Mouse (Mus musculus) inflammation-experienced regulatory T-cells, adult 6 months (primary cell): Measurements from ENCODE around the gene Erc2. TPM values are rescaled to one million over a fixed set of nuclear protein-coding genes. Genes with fewer than 3 reads are reported as not detected.

Experiments used
- ATAC-seq: one replicate; pipeline ENCODE4 v1.8.0; 2017
- polyA plus RNA-seq, 3 experiments: library from polyadenylated mRNA; unstranded; fragments of 100-300 nt; shearing (Covaris generic); gene quantifications; one replicate each; pipeline ENCODE4 v1.2.1; 2017

Erc2 gene
- polyA plus RNA-seq, 3 experiments from 2014 or later, result 0.27 TPM; not detected in 2

DNA sequence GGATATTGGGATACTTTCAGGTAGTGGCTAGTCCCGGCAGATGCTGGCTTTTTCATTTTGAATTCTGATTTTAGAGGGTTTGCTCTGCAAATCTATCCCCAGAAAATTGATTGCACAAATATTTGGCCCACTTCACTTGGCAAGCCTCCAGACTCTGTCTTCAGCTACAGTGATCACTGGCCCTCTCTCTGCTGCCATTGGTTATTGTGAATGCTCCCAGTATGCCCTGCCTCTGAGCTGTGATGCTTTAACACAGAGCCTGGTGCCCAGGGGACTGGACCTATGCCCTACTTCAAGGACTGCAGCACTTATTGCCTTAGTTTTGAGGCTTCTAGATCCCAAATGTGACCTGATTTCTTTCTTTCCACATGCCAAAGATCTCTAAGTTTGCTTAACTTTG is 686.4 kb downstream of the Erc2 start:
- no peak for ATAC-seq

DNA sequence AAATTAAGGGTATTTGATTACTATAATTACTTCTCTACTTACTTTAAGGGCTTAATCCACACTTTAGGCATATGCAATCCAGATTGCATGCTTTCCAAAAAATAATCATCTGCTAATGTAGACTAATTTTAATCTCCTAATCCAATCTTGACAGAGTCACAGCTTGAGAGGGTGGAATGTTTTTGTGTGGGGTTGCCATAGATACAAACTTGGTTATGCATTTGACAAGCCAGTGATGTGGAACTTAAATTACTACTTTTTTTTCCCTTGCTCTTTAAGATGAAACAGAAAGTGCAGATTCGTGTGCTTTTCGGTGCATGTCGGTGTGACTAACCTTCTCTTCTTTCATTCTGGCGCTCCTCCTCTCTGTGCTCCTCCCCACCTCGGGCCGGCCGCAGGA is 694.6 kb downstream of the Erc2 start:
- ATAC-seq, result no peak

DNA sequence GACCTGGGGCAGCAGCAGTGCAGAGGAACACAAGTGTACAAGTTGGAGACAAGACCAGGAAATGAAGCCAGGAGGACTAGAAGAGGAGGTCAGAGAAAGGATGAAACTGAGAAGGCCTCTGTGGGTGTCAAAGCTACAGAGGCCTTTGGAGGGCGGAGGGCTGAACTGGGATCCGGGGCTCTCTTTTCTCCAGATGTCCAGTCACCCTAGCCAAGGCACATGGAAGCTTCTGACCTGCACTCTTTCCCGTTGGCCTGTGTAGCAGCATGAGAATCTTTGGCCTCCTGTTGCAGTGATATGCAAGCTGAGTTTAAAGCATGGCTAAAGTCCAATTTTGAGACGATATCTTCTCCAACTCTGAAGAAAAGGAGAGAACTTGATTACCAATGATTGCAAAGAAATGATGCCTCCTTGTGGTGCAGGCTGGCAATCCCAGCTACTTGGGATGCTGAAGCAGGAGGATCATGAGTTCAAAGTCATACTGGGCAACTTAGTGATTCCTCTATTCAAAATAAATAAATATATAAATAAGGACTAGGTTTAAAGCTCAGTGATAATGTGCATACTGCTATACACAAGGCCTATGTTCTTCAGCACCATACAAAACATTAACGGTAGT is 699.8 kb downstream of the Erc2 start:
- ATAC-seq, result no peak

DNA sequence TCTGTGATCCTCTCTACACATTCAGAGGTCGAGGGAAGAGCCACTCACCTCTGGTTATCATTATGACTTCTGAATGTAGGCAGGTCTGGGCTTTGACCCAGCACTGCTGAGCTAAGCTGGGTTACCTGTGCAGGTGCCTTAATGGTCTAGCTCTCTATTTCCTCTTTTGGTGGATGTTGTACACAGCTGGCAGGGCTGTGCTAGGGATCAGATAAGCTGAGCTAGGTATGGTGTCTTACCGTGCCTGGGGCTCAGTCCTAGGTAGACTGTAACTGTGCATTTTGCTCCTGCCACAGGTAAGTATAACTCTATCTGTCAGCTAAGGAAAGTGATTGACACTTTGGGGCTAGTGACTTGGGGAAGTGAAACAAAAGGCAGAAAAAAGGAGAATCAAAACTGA is 701.0 kb downstream of the Erc2 start:
- ATAC-seq, result no peak

DNA sequence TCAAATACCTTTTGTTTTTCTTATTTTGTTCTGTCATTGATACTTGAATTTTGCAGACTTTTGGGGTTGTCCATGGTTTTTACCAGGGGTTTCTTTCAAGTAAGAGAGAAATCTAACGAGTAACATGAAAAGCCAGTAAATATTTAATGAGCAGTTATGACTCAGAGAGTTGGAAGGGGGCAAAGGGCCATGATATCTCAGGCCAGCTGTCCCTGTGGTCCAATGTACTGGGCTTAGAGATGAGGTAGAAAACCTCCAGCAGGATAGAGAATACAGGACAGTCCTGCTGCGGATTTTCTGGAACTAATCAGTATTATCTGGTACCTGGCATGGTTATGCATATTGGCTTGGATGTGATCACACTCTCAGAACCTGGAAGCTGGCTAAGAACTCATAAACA is 701.5 kb downstream of the Erc2 start:
- ATAC-seq, result no peak

DNA sequence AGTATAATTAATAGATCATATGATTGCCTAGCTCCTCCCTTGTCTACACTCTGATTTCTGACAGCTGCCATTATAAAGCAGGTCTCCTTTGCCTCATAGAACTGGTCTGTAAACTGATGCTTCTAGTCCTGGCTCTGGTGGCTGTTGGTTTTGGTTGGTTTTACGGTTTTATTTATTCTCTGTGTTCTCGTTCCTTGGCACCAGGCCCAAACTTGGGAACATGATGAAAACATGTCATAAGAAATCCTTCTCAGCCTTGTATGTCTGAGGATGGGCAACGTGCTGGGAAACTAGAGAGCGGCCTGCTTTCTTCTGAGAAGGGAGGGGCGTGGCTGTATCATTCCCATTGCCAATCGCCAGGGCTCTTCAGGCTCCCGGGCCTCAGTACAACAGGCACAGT is 704.2 kb downstream of the Erc2 start:
- ATAC-seq, result no peak

DNA sequence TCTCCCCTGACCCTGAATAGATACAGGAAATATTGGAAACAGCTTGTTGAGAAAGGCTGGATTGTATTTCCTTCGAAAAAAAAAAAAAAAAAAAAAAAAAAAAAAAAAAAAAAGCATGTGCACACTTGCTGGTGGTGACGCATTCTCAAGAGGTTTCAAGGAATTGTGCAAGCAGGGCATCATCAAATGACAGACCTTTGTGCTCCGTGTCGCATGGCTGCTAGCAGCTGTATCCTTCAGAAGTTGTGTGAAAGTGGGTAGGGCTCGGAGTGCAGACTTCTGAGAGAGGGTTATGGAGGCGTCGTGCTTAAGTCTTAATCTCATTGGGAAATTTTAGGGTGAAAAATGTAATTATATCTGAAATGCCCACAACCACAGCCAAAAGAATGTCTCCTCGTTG is 706.3 kb downstream of the Erc2 start:
- no peak for ATAC-seq

DNA sequence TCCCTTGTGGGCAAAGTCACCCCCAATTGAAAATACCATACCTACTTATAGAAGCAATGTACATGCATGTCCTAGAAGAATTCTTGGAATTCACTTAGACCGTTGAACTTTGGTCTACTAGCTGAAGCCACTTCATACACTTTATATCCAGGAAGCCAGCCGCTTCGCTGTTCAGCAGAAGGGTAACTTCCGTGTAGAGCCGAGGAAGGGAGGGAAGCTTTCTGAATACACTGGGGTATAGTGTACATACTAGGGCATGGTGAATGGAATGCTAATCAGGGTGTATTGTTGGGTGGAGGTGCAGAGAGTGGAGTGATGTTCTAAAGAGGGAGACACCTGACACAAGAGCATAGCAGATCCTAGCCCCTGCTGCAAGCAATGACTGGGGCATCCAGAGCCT is 708.9 kb downstream of the Erc2 start:
- no peak for ATAC-seq

DNA sequence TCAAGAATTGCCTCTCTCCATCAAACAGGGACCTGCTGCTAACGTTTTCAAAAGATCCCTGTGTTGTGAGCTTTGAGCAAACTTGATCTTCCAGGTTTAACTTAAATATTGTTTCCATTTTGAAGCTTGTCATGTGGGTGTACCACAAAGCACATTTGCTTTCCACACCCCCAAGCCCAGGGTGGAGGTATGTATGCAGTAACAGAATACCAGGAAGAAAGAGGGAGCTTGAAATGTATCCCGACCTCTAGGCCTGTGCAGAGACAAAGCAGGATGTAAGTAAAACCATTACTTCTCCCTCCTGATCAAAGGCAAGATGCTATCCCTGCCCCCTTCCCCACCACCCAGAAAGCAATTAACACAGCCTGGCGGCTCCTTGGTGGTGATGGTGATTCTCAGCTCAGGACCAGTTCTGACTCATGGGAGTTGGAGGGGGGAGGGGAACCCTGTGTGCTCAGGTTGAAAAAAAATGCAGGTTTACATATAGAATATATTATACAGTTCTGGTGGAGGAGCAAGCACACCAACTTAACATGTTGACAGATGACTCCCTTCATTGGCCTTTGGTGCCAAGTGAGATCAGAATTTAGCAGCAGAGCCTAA is 710.2 kb downstream of the Erc2 start:
- ATAC-seq, result no peak

DNA sequence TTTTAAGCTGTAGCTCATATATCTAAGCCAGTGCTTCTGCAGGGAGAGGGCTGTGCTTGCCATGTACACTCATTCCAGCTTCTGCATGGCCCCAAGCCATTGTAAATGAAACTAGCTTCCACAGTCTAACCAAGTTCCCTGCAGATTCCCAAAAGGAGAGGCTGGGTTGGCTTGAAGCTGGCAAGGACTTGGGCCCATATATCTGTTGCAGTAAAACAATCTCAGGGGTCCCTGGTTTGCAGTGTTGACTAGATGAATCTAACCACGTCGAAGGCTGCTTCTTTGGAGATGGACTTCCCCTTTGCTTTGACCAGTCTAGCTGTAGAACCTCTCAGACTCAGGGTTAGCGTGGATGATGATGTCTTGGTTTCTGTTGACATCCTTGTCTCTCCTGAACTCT is 716.9 kb downstream of the Erc2 start:
- ATAC-seq, result no peak

DNA sequence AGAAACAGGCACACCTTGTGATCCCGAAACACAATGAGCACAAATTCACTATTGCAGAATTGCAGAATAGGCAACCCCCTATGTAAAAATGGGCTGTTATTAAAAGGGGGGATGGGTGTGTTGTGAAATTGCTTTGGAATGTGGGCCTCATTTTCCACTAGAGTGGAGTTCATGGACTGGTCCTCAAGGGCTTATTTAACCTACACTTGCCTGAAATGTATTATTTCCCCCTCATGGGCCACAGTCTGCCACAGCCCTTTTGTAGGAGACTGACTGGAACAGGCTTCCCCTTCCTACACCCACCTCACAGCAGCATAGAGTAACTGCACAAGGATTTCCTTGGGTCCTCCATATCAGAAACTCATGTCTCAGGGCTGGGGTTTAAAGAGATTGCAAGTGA is 726.9 kb downstream of the Erc2 start:
- ATAC-seq, result no peak

DNA sequence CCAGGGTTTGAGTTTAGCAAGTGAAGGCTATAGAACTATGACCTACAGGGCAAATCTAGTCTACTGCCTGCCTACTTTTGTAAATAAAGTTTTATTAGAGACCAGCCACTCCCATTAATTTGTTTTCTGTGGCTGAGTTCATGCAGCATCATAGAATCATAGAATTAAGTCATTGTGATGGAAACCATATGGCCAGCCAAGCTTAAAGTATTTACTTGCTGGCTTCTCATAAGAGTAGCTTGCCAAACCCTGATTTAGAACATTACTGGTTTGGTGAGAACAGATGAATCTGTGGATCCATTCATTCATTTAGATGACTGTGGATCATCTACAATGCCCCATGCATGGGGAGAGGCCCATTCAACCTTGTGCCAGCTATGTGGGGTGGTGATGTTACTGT is 733.8 kb downstream of the Erc2 start:
- no peak for ATAC-seq

DNA sequence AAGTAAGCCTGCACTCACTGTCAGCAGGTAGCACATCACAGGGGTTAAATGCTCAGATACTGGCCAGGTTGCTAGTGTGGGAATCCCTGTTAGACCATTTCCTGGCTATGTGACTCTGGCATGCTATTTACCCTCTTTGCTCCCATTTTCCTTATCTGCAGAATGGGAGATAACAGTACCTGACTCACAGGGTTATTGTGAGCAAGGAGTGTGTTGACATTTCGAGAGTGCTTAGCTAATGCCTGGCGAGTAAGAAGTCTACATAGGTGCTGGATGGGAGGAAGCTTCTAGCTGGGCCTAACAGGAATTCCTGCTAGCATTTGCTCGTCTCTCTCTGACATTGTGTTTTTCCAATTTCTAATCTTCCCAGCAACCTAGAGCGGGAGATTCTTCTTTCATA is 737.3 kb downstream of the Erc2 start:
- no peak for ATAC-seq

DNA sequence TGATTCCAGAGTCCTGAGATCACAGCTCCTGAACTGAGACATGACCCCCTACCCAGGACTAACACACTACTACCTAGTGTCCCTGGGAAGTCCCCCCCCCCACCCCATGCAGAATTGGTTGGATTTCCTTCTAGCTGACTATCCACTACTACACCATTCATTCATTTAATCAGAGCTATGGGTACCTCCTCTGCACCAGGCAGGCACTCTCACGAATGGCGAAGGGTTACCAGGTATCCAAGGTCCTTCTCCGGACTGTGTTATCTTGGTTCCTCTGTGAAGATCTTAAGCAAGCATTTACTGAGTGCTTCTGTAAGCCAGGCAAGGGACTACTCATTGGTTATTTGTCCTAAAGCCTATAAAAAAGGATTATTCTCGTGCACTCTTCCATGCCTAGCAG is 737.8 kb downstream of the Erc2 start:
- no peak for ATAC-seq

DNA sequence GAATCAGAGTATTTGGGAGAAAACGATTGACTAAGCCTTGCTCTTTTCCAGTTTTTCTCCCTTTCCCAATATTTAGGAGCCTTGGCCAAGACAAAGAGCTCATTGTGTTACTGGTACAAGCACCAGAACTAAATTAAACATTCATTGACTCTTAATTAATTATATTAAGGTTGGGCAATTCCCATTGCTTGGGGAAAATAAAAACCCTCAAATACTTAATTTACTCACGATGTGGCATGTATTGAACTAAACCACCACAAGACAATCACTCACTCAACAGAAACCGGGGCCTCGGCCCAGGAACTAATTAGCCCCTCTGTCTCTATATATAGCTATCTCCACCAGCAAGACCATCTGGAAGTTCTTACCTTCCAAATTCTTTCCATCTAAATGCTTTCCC is 740.1 kb downstream of the Erc2 start:
- ATAC-seq, result no peak

DNA sequence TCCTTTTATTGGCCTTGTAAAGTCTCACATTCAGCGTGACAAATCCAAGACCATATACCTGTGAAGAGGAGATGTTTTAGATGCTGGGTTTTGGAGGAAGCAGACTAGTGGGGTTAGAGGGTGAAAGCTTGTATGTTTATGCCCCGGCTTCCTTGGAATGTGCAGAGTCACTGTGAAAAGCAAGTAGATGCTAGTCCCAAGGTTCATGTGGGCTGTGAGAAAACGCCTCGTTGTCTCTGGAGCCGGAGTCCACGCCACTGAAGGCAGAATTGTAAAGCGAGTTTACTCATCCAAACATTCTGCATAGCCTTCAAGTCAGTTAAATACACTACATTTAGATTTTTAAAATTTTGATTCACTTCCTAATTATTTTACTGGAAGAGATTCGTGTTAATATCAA is 748.5 kb downstream of the Erc2 start:
- ATAC-seq, result no peak

DNA sequence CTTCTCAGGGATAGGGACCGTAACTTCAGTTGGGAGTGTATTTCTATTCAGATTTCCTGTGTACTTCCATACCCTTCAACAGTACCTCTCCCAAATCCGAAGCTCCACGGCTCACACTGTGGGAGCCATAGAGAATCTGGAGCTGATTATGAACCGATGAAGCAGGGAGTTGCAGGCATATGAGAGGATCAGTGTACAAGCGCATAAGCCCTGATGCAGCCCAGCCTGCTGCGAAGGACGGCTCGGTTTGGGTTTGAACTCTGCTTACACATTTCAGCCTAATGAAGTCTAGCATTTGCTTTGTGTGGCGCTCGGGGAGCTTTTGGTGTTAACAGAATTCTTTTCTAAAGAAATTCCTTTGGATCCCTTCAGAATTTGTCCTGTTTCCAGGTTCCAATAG is 749.4 kb downstream of the Erc2 start:
- no peak for ATAC-seq

DNA sequence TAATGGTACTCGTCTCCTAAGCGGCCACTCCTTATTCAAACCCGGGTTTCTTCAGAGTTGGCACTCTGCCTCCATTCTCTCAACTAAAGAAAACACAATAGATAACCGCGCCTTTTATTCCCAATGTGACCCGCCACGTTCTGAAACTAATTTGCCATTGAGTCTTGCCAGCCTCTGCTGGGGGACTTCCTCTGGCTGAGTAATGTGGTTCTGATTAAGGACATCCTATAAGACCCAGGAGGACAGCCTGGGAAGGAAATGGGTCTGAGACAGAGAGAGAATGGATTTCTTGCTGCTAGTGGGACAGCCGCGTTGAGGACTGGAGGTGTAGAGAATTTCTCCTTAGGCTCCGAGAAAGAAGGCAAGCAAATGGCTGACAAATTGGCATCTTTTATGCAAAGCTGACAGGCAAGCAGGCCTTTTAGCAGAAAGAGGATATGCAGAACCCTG is 753.4 kb downstream of the Erc2 start:
- ATAC-seq, result no peak

DNA sequence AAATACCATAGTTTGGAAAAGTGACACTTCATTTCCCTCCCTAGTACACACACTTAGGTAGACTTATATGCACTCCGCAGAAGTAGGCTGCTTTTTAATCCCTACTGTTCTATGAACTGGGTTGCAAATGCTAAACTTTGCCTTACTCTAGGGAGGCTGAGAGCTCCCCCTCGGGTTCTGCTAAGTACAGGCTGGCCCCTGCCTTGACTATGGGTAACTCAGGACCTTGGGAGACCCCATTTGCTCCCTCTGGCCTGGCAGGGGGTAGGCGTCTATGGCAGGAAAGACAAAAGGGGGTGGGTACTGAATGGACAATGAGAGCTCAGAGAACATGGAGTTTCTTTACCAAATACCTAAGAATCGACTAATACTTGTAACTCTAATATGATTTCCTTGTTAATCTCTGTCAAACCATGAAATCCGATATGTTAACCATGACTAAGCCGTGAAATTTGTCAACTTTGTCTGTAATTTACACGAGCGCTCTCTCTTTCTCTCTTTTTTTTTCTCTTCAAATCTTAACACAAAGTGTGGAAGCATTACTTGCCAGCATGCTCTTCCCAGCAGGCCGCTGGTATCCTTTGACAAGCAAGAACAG is 754.1 kb downstream of the Erc2 start:
- ATAC-seq, result no peak

DNA sequence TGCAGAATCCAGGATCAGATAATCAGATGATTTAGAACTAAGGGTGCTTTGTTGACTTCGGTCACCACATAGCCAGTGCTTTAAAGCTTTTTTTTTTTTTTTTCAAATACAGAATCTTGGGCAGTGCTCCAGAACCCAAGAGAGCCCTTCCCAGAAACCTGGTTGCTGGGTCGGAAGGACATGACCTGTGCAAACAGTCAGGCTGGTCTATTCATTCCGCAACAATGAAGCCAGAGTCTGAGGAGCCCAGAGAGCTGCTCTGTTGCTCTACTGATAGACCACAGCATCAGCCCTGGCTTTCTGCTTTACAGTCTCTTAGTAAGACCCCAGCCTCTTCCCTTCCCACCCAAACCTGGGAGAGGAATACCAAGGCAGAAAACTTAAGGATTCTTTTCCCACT is 755.3 kb downstream of the Erc2 start:
- no peak for ATAC-seq

DNA sequence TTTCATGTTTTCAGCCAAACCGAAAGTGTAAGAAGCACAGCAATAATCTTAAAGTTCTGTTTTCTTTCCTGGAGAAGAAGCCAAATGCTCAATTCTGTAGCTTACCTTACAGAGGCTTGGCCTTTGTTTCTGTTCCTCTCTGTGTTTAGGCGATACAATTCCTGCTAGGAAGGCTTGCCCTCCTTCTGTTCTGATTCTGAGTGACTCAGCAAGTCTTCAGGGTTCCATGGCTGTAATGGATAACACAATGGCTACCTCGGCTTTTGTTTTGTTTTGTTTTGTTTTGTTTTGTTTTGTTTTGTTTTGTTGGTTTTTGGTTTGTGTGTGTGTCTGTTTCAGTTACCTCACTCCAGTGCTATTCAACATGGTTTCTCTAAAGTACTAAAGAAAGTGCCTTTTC is 757.9 kb downstream of the Erc2 start:
- ATAC-seq, result no peak

DNA sequence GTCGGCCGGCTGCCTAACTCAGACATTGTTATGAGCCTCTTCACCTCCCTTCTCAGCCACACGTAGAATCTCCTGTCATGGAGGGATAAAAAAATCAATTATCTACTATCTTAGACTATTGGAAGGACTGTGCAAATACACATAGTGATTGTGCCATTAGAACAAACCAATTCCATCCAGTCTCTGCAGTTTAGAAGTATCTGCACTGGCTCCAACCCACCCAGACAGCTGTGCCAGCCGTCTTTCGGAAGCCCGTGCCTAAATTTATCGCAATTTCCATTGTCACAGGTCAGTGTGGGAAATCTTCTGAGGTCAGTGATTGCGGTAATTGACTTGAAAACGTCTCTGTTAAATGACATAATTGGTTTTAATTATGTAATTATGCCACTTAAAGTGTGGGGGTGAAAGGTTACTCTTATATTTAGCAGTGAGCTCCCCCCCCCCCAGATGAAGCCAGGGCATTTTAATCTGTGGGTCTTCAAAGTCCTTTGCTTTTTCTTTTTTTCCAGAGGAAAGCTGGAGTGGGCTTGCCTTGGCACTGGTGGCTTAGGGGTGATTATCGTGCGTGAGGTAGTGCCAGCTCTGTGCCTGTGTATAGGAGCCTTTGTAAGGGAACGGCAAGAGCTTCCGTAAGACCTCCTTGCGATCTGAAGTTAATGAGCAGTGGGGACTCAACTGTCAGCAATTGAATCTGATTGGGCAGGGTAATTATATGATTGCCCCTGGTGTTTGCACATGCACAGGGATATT is 759.7 kb downstream of the Erc2 start:
- ATAC-seq, result no peak

DNA sequence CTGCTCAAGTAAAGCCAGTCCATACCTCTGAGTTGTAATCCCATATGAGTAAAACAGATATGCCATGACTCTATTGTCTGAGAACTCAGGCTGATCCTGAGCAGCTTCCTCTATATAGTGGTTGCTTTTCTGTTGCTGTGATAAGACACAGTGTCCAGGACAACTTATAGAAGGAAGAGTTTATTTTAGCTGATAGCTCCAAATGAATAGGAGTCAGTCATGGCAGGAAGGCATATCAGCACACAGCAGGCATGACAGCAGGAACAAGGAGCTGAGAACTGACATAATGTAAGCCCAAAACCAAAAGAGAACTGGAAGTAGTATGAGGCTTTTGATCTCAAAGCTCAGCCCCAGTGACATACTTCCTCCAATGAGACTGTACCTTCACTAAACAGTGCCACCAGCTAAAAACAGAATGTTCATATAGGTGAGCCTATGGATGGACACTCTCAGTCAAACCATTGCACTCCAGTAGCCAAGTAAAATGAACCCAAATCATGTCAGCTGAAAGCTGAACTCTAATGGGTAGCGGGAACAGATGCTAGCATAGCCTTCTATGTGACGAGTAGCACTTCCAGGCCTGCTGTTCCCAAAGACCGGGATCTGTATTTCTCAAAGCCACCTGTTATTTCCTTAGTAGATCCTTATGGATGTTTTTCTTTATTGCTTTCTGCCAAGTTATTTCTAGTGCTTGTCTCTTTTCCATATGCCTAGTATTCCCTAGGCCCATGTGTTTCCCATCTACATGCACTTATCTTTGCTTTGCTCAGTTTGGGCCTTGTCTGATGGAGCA is 764.8 kb downstream of the Erc2 start:
- no peak for ATAC-seq
